Mouse (Mus musculus) 3134 (cell line): ENCODE measurements around the gene Cyp17a1.

ENCODE experiments used
- DNase-seq: peaks from one replicate; pipeline ENCODE4 v3.0.0-alpha.2; 2011; ENCODE audit warnings: low spot score; ENCODE audit not compliant: insufficient read length; ENCODE audit errors: extremely low read depth

Cyp17a1 gene

DNA sequence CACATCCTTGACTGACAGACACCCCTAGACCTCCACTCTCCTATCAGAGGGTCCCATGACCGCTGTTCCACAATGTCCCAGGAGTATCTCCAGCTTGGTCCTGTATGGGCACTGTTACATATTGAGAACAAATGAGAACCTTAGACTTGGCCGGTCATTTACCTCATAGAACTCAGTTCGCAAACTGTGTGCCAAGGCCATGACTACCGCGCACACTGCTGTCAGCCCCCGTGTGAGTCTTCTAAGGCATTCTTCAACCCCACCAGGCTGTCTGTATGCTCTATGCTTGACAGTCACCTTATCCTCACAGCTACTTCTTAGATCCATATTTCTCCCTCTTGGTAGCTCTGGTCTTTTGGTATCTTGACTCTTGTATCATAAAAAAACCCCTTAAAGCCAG lies 53.5 kb downstream of the Cyp17a1 start:
- DNase-seq, result no peak

DNA sequence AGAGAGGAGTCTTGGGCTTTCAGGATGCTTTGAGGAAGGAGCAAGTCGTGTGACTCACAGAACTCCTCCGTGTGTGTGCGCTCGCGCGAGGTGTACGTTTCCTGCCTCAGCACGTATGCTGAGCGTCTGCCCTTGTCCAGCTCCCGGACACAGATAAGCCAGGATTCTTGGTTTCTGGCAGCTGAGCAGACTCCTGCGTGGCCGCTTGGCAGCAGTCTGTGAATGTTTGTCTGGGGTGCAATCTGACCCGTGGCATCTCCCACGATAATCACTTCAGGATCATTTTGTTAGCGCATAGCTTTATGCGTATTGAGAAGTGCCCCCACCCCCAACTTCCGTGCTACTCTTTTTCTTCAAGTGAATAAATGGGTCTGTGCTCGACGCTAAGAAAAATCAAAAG lies 54.0 kb downstream of the Cyp17a1 start:
- no peak for DNase-seq

DNA sequence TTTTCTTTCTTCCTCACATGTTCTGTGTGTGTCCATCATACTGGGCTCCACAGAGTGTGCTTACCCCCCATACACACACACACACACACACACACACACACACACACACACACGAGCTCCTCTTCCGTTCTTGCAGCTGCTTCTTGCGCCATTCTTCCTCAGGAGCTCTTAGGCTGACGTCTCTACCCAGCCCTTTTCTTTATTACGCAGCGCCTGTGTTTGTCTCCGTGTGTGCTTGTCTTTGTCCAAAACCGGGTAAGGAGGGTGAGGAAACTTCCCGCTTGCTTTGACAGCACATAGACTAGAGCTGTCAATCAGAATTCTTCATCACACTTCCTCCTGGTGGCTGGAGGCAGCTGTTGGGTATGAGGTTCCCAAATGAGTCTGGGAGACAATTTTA lies 54.6 kb downstream of the Cyp17a1 start:
- DNase-seq, result no peak

DNA sequence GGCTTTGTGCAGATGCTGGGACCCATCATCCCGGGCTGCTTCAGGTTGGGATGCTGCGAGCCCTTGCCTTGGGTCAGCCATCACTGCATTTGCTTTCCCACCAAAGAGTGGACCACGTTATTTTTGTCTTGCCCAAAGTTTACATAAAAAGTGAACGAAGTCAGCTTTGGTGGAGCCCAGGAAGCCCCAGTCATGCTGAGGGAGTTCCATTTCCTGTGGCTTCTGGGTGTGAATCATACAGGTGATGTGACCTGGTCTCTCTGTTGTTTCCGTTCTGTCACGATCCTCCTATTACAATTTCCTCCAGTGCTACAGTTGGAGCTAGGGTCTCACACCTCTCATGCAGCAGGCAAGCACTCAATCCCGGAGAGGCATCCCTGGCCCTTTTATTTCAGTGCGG lies 55.6 kb downstream of the Cyp17a1 start:
- no peak for DNase-seq
